Mouse (Mus musculus) hindbrain, embryonic 11.5 days (tissue): ENCODE results near the gene Ddr1. TPM values are rescaled to one million over a fixed set of nuclear protein-coding genes. Genes with fewer than 3 reads are reported as not detected.

ENCODE experiments used
- ATAC-seq: fragments of 200-750 bp; cut with Nextera tagmentation; 2 replicates; pipeline ENCODE4 v1.8.0; 2017; ENCODE audit warnings: mild to moderate bottlenecking, moderate TSS enrichment, moderate library complexity; ENCODE audit not compliant: low FRiP score
- DNase-seq: peaks from one replicate; pipeline ENCODE4 v3.0.0-alpha.2; 2015; ENCODE audit warnings: low spot score
- H3K27ac ChIP-seq: fragments of 300-500 bp; sonication (generic); 2 replicates; pipeline ENCODE4 v1.5.1; 2014; ENCODE audit warnings: mild to moderate bottlenecking, low read depth, low read length
- H3K27me3 ChIP-seq: fragments of 300-500 bp; sonication (generic); 2 replicates; pipeline ENCODE4 v1.6.1; 2014; ENCODE audit warnings: mild to moderate bottlenecking, low read length, moderate library complexity, mixed read lengths; ENCODE audit not compliant: control insufficient read depth, insufficient read depth
- H3K36me3 ChIP-seq: fragments of 300-500 bp; sonication (generic); 2 replicates; pipeline ENCODE4 v1.6.1; 2014; ENCODE audit warnings: mild to moderate bottlenecking, low read length, moderate library complexity, mixed read lengths; ENCODE audit not compliant: control insufficient read depth, insufficient read depth
- H3K4me1 ChIP-seq: fragments of 300-500 bp; sonication (generic); replicated peaks from 2 replicates; pipeline ENCODE4 v1.6.1; 2014; ENCODE audit warnings: low read length, mixed read lengths; ENCODE audit not compliant: control insufficient read depth, insufficient read depth
- H3K4me2 ChIP-seq: fragments of 300-500 bp; sonication (generic); replicated peaks from 2 replicates; pipeline ENCODE4 v1.6.1; 2014; ENCODE audit warnings: mild to moderate bottlenecking, low read depth, low read length
- H3K4me3 ChIP-seq: fragments of 300-500 bp; sonication (generic); 2 replicates; pipeline ENCODE4 v1.5.1; 2014; ENCODE audit warnings: low read depth, low read length
- H3K9ac ChIP-seq: fragments of 300-500 bp; sonication (generic); 2 replicates; pipeline ENCODE4 v1.6.1; 2014; ENCODE audit warnings: low read depth, low read length
- H3K9me3 ChIP-seq: fragments of 300-500 bp; sonication (generic); 2 replicates; pipeline ENCODE4 v1.6.1; 2016; ENCODE audit warnings: low read length; ENCODE audit not compliant: control insufficient read depth
- WGBS: fragments of 180-500 bp; shearing (Covaris S2); extraction: QIAGEN DNeasy Blood & Tissue Kit; methylation state at CpG from one replicate; pipeline ENCODE4 v1.1.7; 2014; 5-methylcytosine and 5-hydroxymethylcytosine counted together
- polyA plus RNA-seq: library from polyadenylated mRNA; unstranded; fragments of >200 nt; fragmentation: Nextera tagmentation; extraction: Ambion mirVana; gene quantifications from 2 replicates; pipeline ENCODE4 v1.2.1, GENCODE M21; 2014

Ddr1 gene
- polyA plus RNA-seq, 1 experiment from 2014 or later: 69.9 TPM

- H3K4me1 ChIP-seq: no peaks in the 10 kb centered on the region
- no peaks in the 10 kb centered on the region for H3K36me3 ChIP-seq
- ATAC-seq: peak; percentile 94
- no peaks in the 10 kb centered on the region for H3K27me3 ChIP-seq
- peak; percentile 96 for DNase-seq
- peak within 1 kb of the TSS; percentile 56 for H3K4me3 ChIP-seq
- H3K27ac ChIP-seq: no peak within 1 kb of the TSS
- peak within 1 kb of the TSS; percentile 82 for H3K9ac ChIP-seq
- no peaks in the 10 kb centered on the region for H3K9me3 ChIP-seq
- WGBS: 3% methylated on average over 23 of the region's 23 CpGs
- H3K4me2 ChIP-seq: peak within 1 kb of the TSS; percentile 65
Measured at GRCm38 (mm10) chr17:35673416-35674035, 30.9 kb downstream of the Ddr1 start, which contains the start of gene Gtf2h4. Gtf2h4 (minus strand) TSS chr17:35673739.

- no peak overlapping the region for H3K27ac ChIP-seq
- no peak overlapping the region; the same call in 1 of the 2 replicates for H3K4me2 ChIP-seq
- H3K4me3 ChIP-seq: no peak overlapping the region
- DNase-seq (no peak), ATAC-seq (no peak)
- no peak overlapping the region for H3K9ac ChIP-seq
- H3K36me3 ChIP-seq: no peaks in the 10 kb centered on the region
- no peaks in the 10 kb centered on the region for H3K9me3 ChIP-seq
- peaks cover 4% of the 10 kb centered on the region; the same call in 1 of the 2 replicates for H3K4me1 ChIP-seq
- WGBS: 90% methylated on average over 6 of the region's 6 CpGs
- no peaks in the 10 kb centered on the region for H3K27me3 ChIP-seq
Measured at GRCm38 (mm10) chr17:35672527-35672926, 31.9 kb downstream of the Ddr1 start.

- no peak overlapping the region for H3K27ac ChIP-seq
- H3K4me3 ChIP-seq: no peak overlapping the region
- WGBS: 83% methylated on average over 6 of the region's 6 CpGs
- H3K4me2 ChIP-seq: no peak overlapping the region
- H3K9ac ChIP-seq: no peak overlapping the region
- ATAC-seq: no peak
- peaks cover 4% of the 10 kb centered on the region; the same call in 1 of the 2 replicates for H3K4me1 ChIP-seq
- H3K9me3 ChIP-seq: no peaks in the 10 kb centered on the region
- DNase-seq: no peak
- H3K36me3 ChIP-seq: no peaks in the 10 kb centered on the region
- H3K27me3 ChIP-seq: no peaks in the 10 kb centered on the region
Measured at GRCm38 (mm10) chr17:35671846-35672245, 32.6 kb downstream of the Ddr1 start.

- Histone ChIP-seq H3K9me3 (no peaks in the 10 kb centered on the region), H3K9ac (no peak overlapping the region), H3K36me3 (no peaks in the 10 kb centered on the region), H3K4me2 (no peak overlapping the region), H3K4me3 (no peak overlapping the region), H3K4me1 (peaks cover 7% of the 10 kb centered on the region), H3K27me3 (no peaks in the 10 kb centered on the region), H3K27ac (no peak overlapping the region)
- DNase-seq (no peak), ATAC-seq (no peak)
- WGBS: 92% methylated on average over 9 of the region's 9 CpGs
Measured at GRCm38 (mm10) chr17:35669731-35670130, 34.7 kb downstream of the Ddr1 start.

- H3K9me3 ChIP-seq: no peaks in the 10 kb centered on the region
- H3K4me2 ChIP-seq: peak within 1 kb of the TSS; percentile 91
- peak; percentile 99 for DNase-seq
- peak within 1 kb of the TSS; percentile 84 for H3K9ac ChIP-seq
- no peaks in the 10 kb centered on the region for H3K27me3 ChIP-seq
- H3K36me3 ChIP-seq: no peaks in the 10 kb centered on the region
- under 1% methylated on average over 61 of the region's 61 CpGs for WGBS
- H3K4me1 ChIP-seq: peaks cover 7% of the 10 kb centered on the region
- peak within 1 kb of the TSS; percentile 74 for H3K4me3 ChIP-seq
- peak; percentile 88 for ATAC-seq
- peak within 1 kb of the TSS; percentile 70 for H3K27ac ChIP-seq
Measured at GRCm38 (mm10) chr17:35667334-35668065, 36.9 kb downstream of the Ddr1 start, which contains the start of gene Vars2. Vars2 (minus strand) TSS chr17:35667592.

- ATAC-seq (peak; percentile 68), DNase-seq (no peak)
- H3K9me3 ChIP-seq: no peaks in the 10 kb centered on the region
- peaks cover 7% of the 10 kb centered on the region for H3K4me1 ChIP-seq
- no peaks in the 10 kb centered on the region for H3K27me3 ChIP-seq
- WGBS: 3% methylated on average over 13 of the region's 13 CpGs
- H3K4me2 ChIP-seq: peak overlapping the region; percentile 91
- no peaks in the 10 kb centered on the region for H3K36me3 ChIP-seq
- H3K4me3 ChIP-seq: peak overlapping the region; percentile 74
- peak overlapping the region; percentile 84 for H3K9ac ChIP-seq
- H3K27ac ChIP-seq: peak overlapping the region; percentile 70
Measured at GRCm38 (mm10) chr17:35666851-35667256, 37.6 kb downstream of the Ddr1 start.

GRCm38 (mm10) chr17:35665957-35666515 lies 38.4 kb downstream of the Ddr1 start:
- Histone ChIP-seq H3K9ac (0 out of 2 replicates have a peak overlapping the region, but pooled peaks have one; percentile 84), H3K27me3 (no peaks in the 10 kb centered on the region), H3K27ac (no peak overlapping the region), H3K4me2 (no peak overlapping the region), H3K36me3 (no peaks in the 10 kb centered on the region), H3K4me3 (no peak overlapping the region; the same call in none of the 2 replicates), H3K9me3 (no peaks in the 10 kb centered on the region), H3K4me1 (peaks cover 7% of the 10 kb centered on the region)
- no peak for DNase-seq
- WGBS: 76% methylated on average over 17 of the region's 17 CpGs
- no peak for ATAC-seq

- ATAC-seq (no peak), DNase-seq (no peak)
- no peaks in the 10 kb centered on the region for H3K9me3 ChIP-seq
- H3K36me3 ChIP-seq: no peaks in the 10 kb centered on the region
- no peaks in the 10 kb centered on the region for H3K4me1 ChIP-seq
- WGBS: 90% methylated on average over 2 of the region's 2 CpGs
- no peak overlapping the region for H3K27ac ChIP-seq
- no peaks in the 10 kb centered on the region for H3K27me3 ChIP-seq
- H3K4me3 ChIP-seq: no peak overlapping the region
- no peak overlapping the region for H3K9ac ChIP-seq
- no peak overlapping the region for H3K4me2 ChIP-seq
Measured at GRCm38 (mm10) chr17:35653086-35653485, 51.3 kb downstream of the Ddr1 start.
